Mouse (Mus musculus) heart, postnatal 36 days (tissue): ENCODE results near the gene Csnk2b. TPM values are rescaled to one million over a fixed set of nuclear protein-coding genes. Genes with fewer than 3 reads are reported as not detected.

Experiments
- DNase-seq, 2 experiments: peaks; one replicate each; pipeline ENCODE4 v3.0.0; 2021 to 2022
- intact Hi-C: fragments of 180-260 bp; cut with DNase I; formaldehyde crosslinking; loops from one replicate; pipeline ENCODE4 v1.15.1; 2025
- total RNA-seq, 2 experiments: library from RNA; stranded (reverse); gene quantifications; 2 replicates each; pipeline ENCODE4 v1.2.3; 2021

Gene Csnk2b
- 100 to 1,000 TPM; 163 to 164 TPM for total RNA-seq

- intact Hi-C loops: loop anchor here (5.0 kb wide), 1 partner anchor 100 kb away; no protein-coding TSS in a partner anchor
- DNase-seq: peak in 1 of 2 experiments; percentile 31
Measured at GRCm38 (mm10) chr17:35121871-35122303, at the start of gene Csnk2b. Gene Csnk2b (minus strand): TSS chr17:35122053.

GRCm38 (mm10) chr17:35168541-35169207, 46.8 kb upstream of the Csnk2b start:
- DNase-seq: no peak
- intact Hi-C loops: loop anchor here (2.0 kb wide), 1 partner anchor 68 kb away; no protein-coding TSS in a partner anchor

GRCm38 (mm10) chr17:35167794-35168193, 45.9 kb upstream of the Csnk2b start:
- no peak for DNase-seq
- intact Hi-C loops: loop anchor here (2.0 kb wide), 1 partner anchor 69 kb away; no protein-coding TSS in a partner anchor

GRCm38 (mm10) chr17:35166352-35167035, 44.6 kb upstream of the Csnk2b start:
- intact Hi-C loops: no loop called here
- DNase-seq: peak in 1 of 2 experiments; percentile 51

- DNase-seq: no peak
- intact Hi-C loops: no loop called here
Measured at GRCm38 (mm10) chr17:35165451-35166155, 43.8 kb upstream of the Csnk2b start.

- peak; percentile 95 to 98 for DNase-seq
- intact Hi-C loops: loop anchor here (5.0 kb wide), 1 partner anchor 38 kb away; the partner anchor contains the start of gene D17H6S53E
Measured at GRCm38 (mm10) chr17:35164568-35165450, 43.0 kb upstream of the Csnk2b start, which contains the start of gene Prrc2a. Gene Prrc2a (minus strand): TSS chr17:35164897.

- intact Hi-C loops: loop anchor here (5.0 kb wide), 1 partner anchor 37 kb away; the partner anchor contains the start of gene D17H6S53E
- no peak for DNase-seq
Measured at GRCm38 (mm10) chr17:35164218-35164567, 42.3 kb upstream of the Csnk2b start.

GRCm38 (mm10) chr17:35163326-35164081, 41.7 kb upstream of the Csnk2b start:
- no peak for DNase-seq
- intact Hi-C loops: loop anchor here (5.0 kb wide), 1 partner anchor 36 kb away; the partner anchor contains the start of gene D17H6S53E

GRCm38 (mm10) chr17:35162730-35163129, 40.9 kb upstream of the Csnk2b start:
- intact Hi-C loops: loop anchor here (5.0 kb wide), 1 partner anchor 35 kb away; the partner anchor contains the start of gene D17H6S53E
- DNase-seq: peak in 1 of 2 experiments; percentile 38

GRCm38 (mm10) chr17:35162121-35162520, 40.3 kb upstream of the Csnk2b start:
- intact Hi-C loops: loop anchor here (5.0 kb wide), 1 partner anchor 35 kb away; the partner anchor contains the start of gene D17H6S53E
- DNase-seq: no peak

GRCm38 (mm10) chr17:35161421-35161820, 39.6 kb upstream of the Csnk2b start:
- DNase-seq: no peak
- intact Hi-C loops: loop anchor here (2.0 to 5.0 kb wide), 2 partner anchors 25 to 34 kb away; partner anchors contain the start of gene D17H6S53E

- DNase-seq: no peak
- intact Hi-C loops: loop anchor here (2.0 to 5.0 kb wide), 2 partner anchors 23 to 32 kb away; partner anchors contain the start of gene D17H6S53E
Measured at GRCm38 (mm10) chr17:35159638-35160037, 37.8 kb upstream of the Csnk2b start.

- DNase-seq: no peak
- intact Hi-C loops: no loop called here
Measured at GRCm38 (mm10) chr17:35158850-35159593, 37.2 kb upstream of the Csnk2b start.

GRCm38 (mm10) chr17:35157661-35158175, 35.9 kb upstream of the Csnk2b start:
- intact Hi-C loops: no loop called here
- no peak for DNase-seq

- DNase-seq: no peak
- intact Hi-C loops: no loop called here
Measured at GRCm38 (mm10) chr17:35157254-35157653, 35.4 kb upstream of the Csnk2b start.

GRCm38 (mm10) chr17:35156461-35157200, 34.8 kb upstream of the Csnk2b start:
- no peak for DNase-seq
- intact Hi-C loops: no loop called here

- no peak for DNase-seq
- intact Hi-C loops: no loop called here
Measured at GRCm38 (mm10) chr17:35155451-35155850, 33.6 kb upstream of the Csnk2b start.
